Mouse (Mus musculus): ENCODE results near the gene Msh4. TPM values are rescaled to one million over a fixed set of nuclear protein-coding genes. Genes with fewer than 3 reads are reported as not detected.
"Not testable (repeated sequence)": the region's sequence is repeated elsewhere in the genome, so short reads cannot be mapped to it uniquely, and the experiment has no call there.

Msh4 gene
- total RNA-seq, 1 experiment: 1.4 TPM

- Histone ChIP-seq H3K36me3 (ENCODE audit: control insufficient read depth, insufficient read depth, low read length, poor library complexity, severe bottlenecking) (no peaks in the 10 kb centered on the region), H3K4me1 (ENCODE audit: control insufficient read depth in 2 of 2, insufficient read depth in 2 of 2, low read length in 2 of 2, poor library complexity in 1 of 2) (no peaks in the 10 kb centered on the region), H3K27ac (ENCODE audit: insufficient read depth, low read depth, low read length, poor library complexity, severe bottlenecking) (no peak overlapping the region), H3K4me3 (ENCODE audit: insufficient read depth in 1 of 2, low read depth in 1 of 2, low read length in 2 of 2, poor library complexity in 1 of 2, severe bottlenecking in 1 of 2) (no peak overlapping the region), H3K9me3 (ENCODE audit: control insufficient read depth, insufficient read depth, low read depth, low read length) (no peaks in the 10 kb centered on the region), H3K9ac (ENCODE audit: insufficient read depth, low read depth, low read length, poor library complexity, severe bottlenecking) (no peak overlapping the region)
- in situ Hi-C loops (cut with MboI; ENCODE audit: low sequenced_read_pairs in 2 of 2, unreplicated experiment in 2 of 2): no loop called here
- DNase-seq (ENCODE audit: low read depth, low spot score): no peak
- TF ChIP-seq ZNF384 (IDR thresholded peaks at IDR 0.05; ENCODE audit: low read depth, low read length): no peak
- no peak for TF ChIP-seq MAFK (IDR thresholded peaks at IDR 0.05; ENCODE audit: insufficient read depth, low read depth, low read length)
- TF ChIP-seq ZC3H11A (IDR thresholded peaks at IDR 0.05; ENCODE audit: borderline replicate concordance, low read depth, low read length): no peak
- TF ChIP-seq CHD2 (IDR thresholded peaks at IDR 0.05; ENCODE audit: low read depth, low read length): no peak
- no peak for TF ChIP-seq HCFC1 (IDR thresholded peaks at IDR 0.05; ENCODE audit: borderline replicate concordance, insufficient read depth, low read length)
Measured at GRCm38 (mm10) chr3:153864636-153865429, 41.1 kb downstream of the Msh4 start.

- TF ChIP-seq ZNF384 (IDR thresholded peaks at IDR 0.05; ENCODE audit: low read depth, low read length) (no peak), CHD2 (IDR thresholded peaks at IDR 0.05; ENCODE audit: low read depth, low read length) (no peak), MAFK (IDR thresholded peaks at IDR 0.05; ENCODE audit: insufficient read depth, low read depth, low read length) (no peak), HCFC1 (IDR thresholded peaks at IDR 0.05; ENCODE audit: borderline replicate concordance, insufficient read depth, low read length) (no peak), ZC3H11A (IDR thresholded peaks at IDR 0.05; ENCODE audit: borderline replicate concordance, low read depth, low read length) (no peak)
- H3K27ac ChIP-seq (ENCODE audit: insufficient read depth, low read depth, low read length, poor library complexity, severe bottlenecking): no peak overlapping the region
- no peak for DNase-seq (ENCODE audit: low read depth, low spot score)
- H3K4me1 ChIP-seq (ENCODE audit: control insufficient read depth in 2 of 2, insufficient read depth in 2 of 2, low read length in 2 of 2, poor library complexity in 1 of 2): no peaks in the 10 kb centered on the region
- no peaks in the 10 kb centered on the region for H3K9me3 ChIP-seq (ENCODE audit: control insufficient read depth, insufficient read depth, low read depth, low read length)
- in situ Hi-C loops (cut with MboI; ENCODE audit: low sequenced_read_pairs in 2 of 2, unreplicated experiment in 2 of 2): no loop called here
- H3K4me3 ChIP-seq (ENCODE audit: insufficient read depth in 1 of 2, low read depth in 1 of 2, low read length in 2 of 2, poor library complexity in 1 of 2, severe bottlenecking in 1 of 2): no peak overlapping the region
- no peaks in the 10 kb centered on the region for H3K36me3 ChIP-seq (ENCODE audit: control insufficient read depth, insufficient read depth, low read length, poor library complexity, severe bottlenecking)
- H3K9ac ChIP-seq (ENCODE audit: insufficient read depth, low read depth, low read length, poor library complexity, severe bottlenecking): no peak overlapping the region
Measured at GRCm38 (mm10) chr3:153863816-153864215, 42.1 kb downstream of the Msh4 start.

- H3K36me3 ChIP-seq (ENCODE audit: control insufficient read depth, insufficient read depth, low read length, poor library complexity, severe bottlenecking); in situ Hi-C loops (cut with MboI; ENCODE audit: low sequenced_read_pairs in 2 of 2, unreplicated experiment in 2 of 2); H3K4me1 ChIP-seq (ENCODE audit: control insufficient read depth in 2 of 2, insufficient read depth in 2 of 2, low read length in 2 of 2, poor library complexity in 1 of 2): not testable (repeated sequence)
Measured at GRCm38 (mm10) chr3:153860392-153860791, 45.5 kb downstream of the Msh4 start.

GRCm38 (mm10) chr3:153858350-153859001 is 47.5 kb downstream of the Msh4 start:
- TF ChIP-seq HCFC1 (IDR thresholded peaks at IDR 0.05; ENCODE audit: borderline replicate concordance, insufficient read depth, low read length) (no peak), ZNF384 (IDR thresholded peaks at IDR 0.05; ENCODE audit: low read depth, low read length) (no peak), CHD2 (IDR thresholded peaks at IDR 0.05; ENCODE audit: low read depth, low read length) (no peak)
- no peak for DNase-seq (ENCODE audit: low read depth, low spot score)
- Histone ChIP-seq H3K9me3 (ENCODE audit: control insufficient read depth, insufficient read depth, low read depth, low read length) (no peaks in the 10 kb centered on the region), H3K4me3 (ENCODE audit: insufficient read depth in 1 of 2, low read depth in 1 of 2, low read length in 2 of 2, poor library complexity in 1 of 2, severe bottlenecking in 1 of 2) (no peak overlapping the region), H3K27ac (ENCODE audit: insufficient read depth, low read depth, low read length, poor library complexity, severe bottlenecking) (no peak overlapping the region), H3K36me3 (ENCODE audit: control insufficient read depth, insufficient read depth, low read length, poor library complexity, severe bottlenecking) (no peaks in the 10 kb centered on the region), H3K4me1 (ENCODE audit: control insufficient read depth in 2 of 2, insufficient read depth in 2 of 2, low read length in 2 of 2, poor library complexity in 1 of 2) (no peaks in the 10 kb centered on the region), H3K9ac (ENCODE audit: insufficient read depth, low read depth, low read length, poor library complexity, severe bottlenecking) (no peak overlapping the region)
- in situ Hi-C loops (cut with MboI; ENCODE audit: low sequenced_read_pairs in 2 of 2, unreplicated experiment in 2 of 2): no loop called here

More at GRCm38 (mm10) chr3:153860392-153860791, 45.5 kb downstream of the Msh4 start:
- H3K4me3 ChIP-seq (ENCODE audit: insufficient read depth in 1 of 2, low read depth in 1 of 2, low read length in 2 of 2, poor library complexity in 1 of 2, severe bottlenecking in 1 of 2); H3K9ac ChIP-seq (ENCODE audit: insufficient read depth, low read depth, low read length, poor library complexity, severe bottlenecking); H3K27ac ChIP-seq (ENCODE audit: insufficient read depth, low read depth, low read length, poor library complexity, severe bottlenecking); DNase-seq (ENCODE audit: low read depth, low spot score); H3K9me3 ChIP-seq (ENCODE audit: control insufficient read depth, insufficient read depth, low read depth, low read length): not testable (repeated sequence)

Measured in ES-E14 (cell line).